Mouse (Mus musculus): ENCODE measurements at regions not wholly inside any gene's neighbourhood (a gene's known extent, or its start where the extent isn't known, plus 50 kb on each side); places are given as distances from the start of the nearest gene placed in this dataset.

DNA sequence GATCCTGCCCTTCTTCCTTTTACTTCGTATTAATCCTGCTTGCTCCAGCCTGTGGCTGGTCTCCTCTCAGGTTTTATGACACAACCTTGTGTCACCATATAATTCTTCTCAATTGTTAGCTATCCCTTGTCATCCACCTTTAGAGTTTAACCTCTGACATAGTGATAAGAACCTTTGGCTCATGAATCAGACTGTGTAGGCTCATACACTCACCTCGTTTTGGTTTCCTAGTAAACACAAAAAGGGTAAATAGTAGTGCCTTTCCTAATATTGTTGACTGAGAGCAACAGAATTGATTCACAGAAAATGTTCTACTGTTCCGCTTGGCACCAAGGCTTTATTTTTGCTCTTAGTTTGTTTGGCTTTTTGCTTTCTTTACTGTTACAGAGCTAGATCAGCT is 216.2 kb upstream of the H2al1a start:
- Histone ChIP-seq H3K27me3 (ENCODE audit: control insufficient read depth, insufficient read depth, low read length) (no peaks in the 10 kb centered on the region), H3K4me2 (ENCODE audit: low read depth) (no peak overlapping the region), H3K36me3 (ENCODE audit: control insufficient read depth, insufficient read depth, low read length) (no peaks in the 10 kb centered on the region), H3K4me3 (ENCODE audit: low read depth, low read length) (no peak overlapping the region), H3K27ac (ENCODE audit: low read depth, low read length) (no peak overlapping the region), H3K9ac (ENCODE audit: low read length) (no peak overlapping the region), H3K9me3 (ENCODE audit: control insufficient read depth, low read length) (no peaks in the 10 kb centered on the region), H3K4me1 (ENCODE audit: control insufficient read depth, insufficient read depth, low read length) (no peaks in the 10 kb centered on the region)
- DNase-seq (ENCODE audit: low spot score) = no peak
- ATAC-seq (ENCODE audit: insufficient read depth, low FRiP score, low TSS enrichment) = no peak
- 80% methylated on average over 3 of the region's 3 CpGs for WGBS

DNA sequence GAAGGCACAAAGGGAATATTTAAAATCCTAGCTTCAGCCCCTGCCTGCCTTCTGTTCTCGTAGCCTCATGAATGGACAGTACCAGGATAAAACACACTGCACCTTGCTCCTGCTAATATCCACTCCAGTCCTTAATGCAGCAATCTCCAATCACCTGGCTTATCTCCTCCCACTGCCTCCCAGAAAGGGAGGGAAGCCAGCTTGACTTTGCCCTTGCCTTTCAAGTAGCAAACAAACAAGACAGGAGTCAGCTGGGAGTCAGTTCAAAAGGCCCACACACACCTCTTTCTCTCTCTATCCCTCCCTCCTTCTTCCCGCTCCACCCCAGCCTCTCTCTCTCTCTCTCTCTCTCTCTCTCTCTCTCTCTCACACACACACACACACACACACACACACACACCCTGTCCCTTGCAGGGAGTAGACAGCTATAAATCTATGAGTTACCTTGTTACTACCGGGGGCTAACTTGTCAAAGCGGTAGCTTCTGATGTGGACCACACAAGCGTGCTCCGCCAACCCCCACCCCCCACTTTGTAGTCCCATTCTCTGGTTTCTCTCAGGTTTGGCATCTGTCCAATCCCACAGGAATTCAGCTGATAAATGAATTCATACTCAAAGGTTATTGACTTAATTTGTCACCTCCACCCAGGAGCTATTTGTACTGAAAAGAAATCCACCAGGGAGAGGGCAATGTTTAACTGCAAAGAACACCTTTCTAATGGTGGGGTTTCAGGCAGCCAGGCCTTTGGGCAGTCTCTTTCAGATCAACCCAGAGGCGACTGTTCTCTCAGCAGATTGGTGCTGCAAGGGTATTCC is 212.6 kb upstream of the H2al1a start:
- H3K9ac ChIP-seq (ENCODE audit: low read length) = no peak overlapping the region
- no peaks in the 10 kb centered on the region for H3K36me3 ChIP-seq (ENCODE audit: control insufficient read depth, insufficient read depth, low read length)
- WGBS = 61% methylated on average over 6 of the region's 7 CpGs
- ATAC-seq (ENCODE audit: insufficient read depth, low FRiP score, low TSS enrichment) (no peak), DNase-seq (ENCODE audit: low spot score) (no peak)
- H3K27ac ChIP-seq (ENCODE audit: low read depth, low read length) = no peak overlapping the region
- H3K9me3 ChIP-seq (ENCODE audit: control insufficient read depth, low read length) = no peaks in the 10 kb centered on the region
- H3K4me3 ChIP-seq (ENCODE audit: low read depth, low read length) = no peak overlapping the region
- H3K4me2 ChIP-seq (ENCODE audit: low read depth) = no peak overlapping the region
- H3K4me1 ChIP-seq (ENCODE audit: control insufficient read depth, insufficient read depth, low read length) = no peaks in the 10 kb centered on the region
- no peaks in the 10 kb centered on the region for H3K27me3 ChIP-seq (ENCODE audit: control insufficient read depth, insufficient read depth, low read length)

DNA sequence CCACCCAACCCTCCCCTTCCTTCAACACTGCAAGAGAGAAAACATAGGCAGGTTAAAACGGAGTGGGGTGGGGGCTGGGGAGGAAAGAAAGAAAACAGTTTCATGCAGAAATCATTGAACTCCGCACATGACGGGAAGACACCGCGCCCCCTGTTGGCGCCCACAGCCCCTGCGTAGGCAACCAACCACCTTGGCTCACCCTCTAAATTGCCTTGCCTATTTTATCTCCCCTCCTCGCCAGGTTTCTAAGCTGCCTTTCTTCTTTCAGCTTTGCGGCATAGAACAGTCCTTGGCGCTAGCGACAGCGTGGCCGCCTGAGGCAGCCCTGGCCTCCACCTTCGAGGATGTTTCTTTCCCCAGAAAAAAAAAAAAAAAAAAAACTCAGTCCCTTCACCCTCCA is 211.1 kb upstream of the H2al1a start:
- no peaks in the 10 kb centered on the region for H3K4me1 ChIP-seq (ENCODE audit: control insufficient read depth, insufficient read depth, low read length)
- 22% methylated on average over 14 of the region's 14 CpGs for WGBS

DNA sequence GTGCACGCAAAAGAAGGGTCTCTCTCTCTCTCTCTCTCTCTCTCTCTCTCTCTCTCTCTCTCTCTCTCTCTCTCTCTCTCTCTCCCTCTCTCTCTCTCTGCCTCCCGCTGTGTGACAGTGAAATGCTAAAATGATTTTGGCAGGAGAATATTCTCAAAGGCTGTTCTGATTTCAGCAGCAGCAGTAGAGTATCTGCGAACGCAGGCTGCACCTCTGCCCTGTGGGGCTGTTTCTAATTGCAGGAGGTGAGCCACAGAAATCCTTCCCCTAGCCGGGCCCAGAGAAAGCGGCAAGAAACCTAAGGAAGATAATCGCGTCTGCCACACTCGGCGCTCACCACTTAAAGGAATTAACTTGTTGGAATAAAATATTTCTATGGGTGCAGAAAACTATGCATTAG is 210.6 kb upstream of the H2al1a start:
- Histone ChIP-seq H3K9me3 (ENCODE audit: control insufficient read depth, low read length) (no peaks in the 10 kb centered on the region), H3K4me2 (ENCODE audit: low read depth) (no peak overlapping the region), H3K36me3 (ENCODE audit: control insufficient read depth, insufficient read depth, low read length) (no peaks in the 10 kb centered on the region), H3K27ac (ENCODE audit: low read depth, low read length) (no peak overlapping the region), H3K9ac (ENCODE audit: low read length) (no peak overlapping the region), H3K4me1 (ENCODE audit: control insufficient read depth, insufficient read depth, low read length) (no peaks in the 10 kb centered on the region), H3K4me3 (ENCODE audit: low read depth, low read length) (no peak overlapping the region), H3K27me3 (ENCODE audit: control insufficient read depth, insufficient read depth, low read length) (no peaks in the 10 kb centered on the region)
- WGBS = 46% methylated on average over 10 of the region's 10 CpGs
- no peak for DNase-seq (ENCODE audit: low spot score)
- ATAC-seq (ENCODE audit: insufficient read depth, low FRiP score, low TSS enrichment) = no peak

More for the DNA sequence above, 211.1 kb upstream of the H2al1a start:
- Histone ChIP-seq H3K9ac (ENCODE audit: low read length) (no peak overlapping the region), H3K9me3 (ENCODE audit: control insufficient read depth, low read length) (no peaks in the 10 kb centered on the region), H3K27ac (ENCODE audit: low read depth, low read length) (no peak overlapping the region), H3K4me3 (ENCODE audit: low read depth, low read length) (no peak overlapping the region), H3K4me2 (ENCODE audit: low read depth) (no peak overlapping the region), H3K36me3 (ENCODE audit: control insufficient read depth, insufficient read depth, low read length) (no peaks in the 10 kb centered on the region), H3K27me3 (ENCODE audit: control insufficient read depth, insufficient read depth, low read length) (no peaks in the 10 kb centered on the region)
- peak; percentile 58 for DNase-seq (ENCODE audit: low spot score)
- no peak for ATAC-seq (ENCODE audit: insufficient read depth, low FRiP score, low TSS enrichment)

DNA sequence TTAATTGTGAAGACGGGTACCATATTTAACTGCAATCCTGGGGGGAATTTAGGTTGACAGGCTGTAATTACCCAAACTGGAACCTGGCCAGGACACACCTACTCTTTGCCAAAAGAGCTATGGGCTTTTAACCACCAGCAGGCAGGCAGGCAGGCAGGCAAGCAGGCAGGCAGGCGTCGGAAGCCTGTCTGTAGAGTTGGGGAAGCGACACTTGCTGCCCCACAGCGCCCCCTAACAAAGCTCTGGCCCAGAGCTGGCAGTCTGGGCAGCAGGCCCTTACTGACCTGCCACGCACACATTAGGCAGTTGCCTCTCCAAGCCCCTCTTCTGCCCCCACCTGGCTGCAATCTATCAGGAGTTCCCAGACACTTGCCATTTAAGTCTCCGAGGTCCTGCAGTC is 208.6 kb upstream of the H2al1a start:
- DNase-seq (ENCODE audit: low spot score) (peak; percentile 70), ATAC-seq (ENCODE audit: insufficient read depth, low FRiP score, low TSS enrichment) (peak; percentile 65; the same call in 1 of the 2 replicates)
- 33% methylated on average over 7 of the region's 7 CpGs for WGBS

DNA sequence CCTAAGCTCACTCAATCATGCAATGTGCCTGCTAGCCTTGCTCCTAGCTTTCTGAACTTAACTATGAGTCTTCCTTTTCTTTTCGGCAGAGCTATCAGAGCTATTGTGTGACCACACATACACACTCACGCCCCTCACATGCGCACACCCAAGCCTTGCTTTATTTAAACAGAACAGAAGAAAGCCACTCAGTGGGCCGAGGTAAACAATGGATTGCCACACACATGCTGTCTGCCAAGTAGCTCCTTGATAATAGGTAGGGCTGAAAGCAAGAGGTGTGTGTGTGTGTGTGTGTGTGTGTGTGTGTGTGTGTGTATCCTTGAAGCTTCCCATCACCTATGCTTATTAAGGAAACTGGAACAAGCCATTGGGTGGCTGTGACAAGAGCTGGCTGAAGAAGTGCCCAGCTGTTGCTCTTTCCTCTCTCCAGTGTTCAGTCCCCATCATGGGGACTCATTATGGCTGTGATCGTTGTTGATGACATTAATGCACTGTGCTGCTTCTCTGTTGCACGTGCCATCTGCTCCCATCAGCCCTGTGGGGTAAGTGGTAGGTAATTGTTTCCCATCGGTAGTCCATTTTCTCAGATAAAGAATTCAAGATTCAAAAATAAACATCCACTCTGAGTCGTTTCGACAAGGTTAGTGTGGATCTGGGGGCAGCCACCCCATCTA is 201.3 kb upstream of the H2al1a start:
- 82% methylated on average over 9 of the region's 9 CpGs for whole genome bisulfite sequencing
- no peaks in the 10 kb centered on the region for H3K4me1 ChIP-seq (ENCODE audit: control insufficient read depth, insufficient read depth, low read length)

More for the DNA sequence above, 208.6 kb upstream of the H2al1a start:
- H3K4me1 ChIP-seq (ENCODE audit: control insufficient read depth, insufficient read depth, low read length) = no peaks in the 10 kb centered on the region
- H3K9me3 ChIP-seq (ENCODE audit: control insufficient read depth, low read length) = no peaks in the 10 kb centered on the region
- H3K9ac ChIP-seq (ENCODE audit: low read length) = no peak overlapping the region
- no peak overlapping the region for H3K4me3 ChIP-seq (ENCODE audit: low read depth, low read length)
- H3K27ac ChIP-seq (ENCODE audit: low read depth, low read length) = no peak overlapping the region
- H3K27me3 ChIP-seq (ENCODE audit: control insufficient read depth, insufficient read depth, low read length) = no peaks in the 10 kb centered on the region
- no peak overlapping the region for H3K4me2 ChIP-seq (ENCODE audit: low read depth)
- no peaks in the 10 kb centered on the region for H3K36me3 ChIP-seq (ENCODE audit: control insufficient read depth, insufficient read depth, low read length)

DNA sequence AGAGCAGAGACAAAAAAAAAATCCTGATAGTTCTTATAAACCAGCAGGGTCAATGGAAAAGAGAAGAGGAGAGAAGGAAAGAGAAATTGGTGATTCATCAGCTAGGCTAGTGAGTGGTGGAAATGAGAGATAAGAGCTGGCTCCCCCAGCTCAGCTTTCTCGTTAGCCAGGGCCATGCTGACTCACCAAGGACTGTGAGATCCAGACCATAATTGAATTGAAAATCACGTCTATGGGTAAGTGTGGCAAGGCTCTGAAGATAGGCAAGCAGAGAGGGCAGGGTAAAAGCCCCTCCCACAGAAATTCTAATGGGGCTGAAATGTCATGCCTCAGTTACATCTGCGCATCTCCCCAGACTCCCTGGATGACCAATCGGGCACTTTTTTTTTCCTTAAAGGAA is 200.7 kb upstream of the H2al1a start:
- DNase-seq (ENCODE audit: low spot score) (no peak), ATAC-seq (ENCODE audit: insufficient read depth, low FRiP score, low TSS enrichment) (no peak)
- no peak overlapping the region for H3K9ac ChIP-seq (ENCODE audit: low read length)
- no peak overlapping the region for H3K27ac ChIP-seq (ENCODE audit: low read depth, low read length)
- H3K4me1 ChIP-seq (ENCODE audit: control insufficient read depth, insufficient read depth, low read length) = no peaks in the 10 kb centered on the region
- no peaks in the 10 kb centered on the region for H3K36me3 ChIP-seq (ENCODE audit: control insufficient read depth, insufficient read depth, low read length)
- no peak overlapping the region for H3K4me3 ChIP-seq (ENCODE audit: low read depth, low read length)
- H3K27me3 ChIP-seq (ENCODE audit: control insufficient read depth, insufficient read depth, low read length) = no peaks in the 10 kb centered on the region
- H3K4me2 ChIP-seq (ENCODE audit: low read depth) = no peak overlapping the region
- no peaks in the 10 kb centered on the region for H3K9me3 ChIP-seq (ENCODE audit: control insufficient read depth, low read length)
- whole genome bisulfite sequencing = 51% methylated on average over 4 of the region's 4 CpGs

More for the DNA sequence above, 201.3 kb upstream of the H2al1a start:
- Histone ChIP-seq H3K4me2 (ENCODE audit: low read depth) (no peak overlapping the region), H3K4me3 (ENCODE audit: low read depth, low read length) (no peak overlapping the region), H3K9me3 (ENCODE audit: control insufficient read depth, low read length) (no peaks in the 10 kb centered on the region), H3K36me3 (ENCODE audit: control insufficient read depth, insufficient read depth, low read length) (no peaks in the 10 kb centered on the region), H3K27ac (ENCODE audit: low read depth, low read length) (no peak overlapping the region), H3K27me3 (ENCODE audit: control insufficient read depth, insufficient read depth, low read length) (no peaks in the 10 kb centered on the region), H3K9ac (ENCODE audit: low read length) (no peak overlapping the region)
- no peak for DNase-seq (ENCODE audit: low spot score)
- no peak for ATAC-seq (ENCODE audit: insufficient read depth, low FRiP score, low TSS enrichment)

DNA sequence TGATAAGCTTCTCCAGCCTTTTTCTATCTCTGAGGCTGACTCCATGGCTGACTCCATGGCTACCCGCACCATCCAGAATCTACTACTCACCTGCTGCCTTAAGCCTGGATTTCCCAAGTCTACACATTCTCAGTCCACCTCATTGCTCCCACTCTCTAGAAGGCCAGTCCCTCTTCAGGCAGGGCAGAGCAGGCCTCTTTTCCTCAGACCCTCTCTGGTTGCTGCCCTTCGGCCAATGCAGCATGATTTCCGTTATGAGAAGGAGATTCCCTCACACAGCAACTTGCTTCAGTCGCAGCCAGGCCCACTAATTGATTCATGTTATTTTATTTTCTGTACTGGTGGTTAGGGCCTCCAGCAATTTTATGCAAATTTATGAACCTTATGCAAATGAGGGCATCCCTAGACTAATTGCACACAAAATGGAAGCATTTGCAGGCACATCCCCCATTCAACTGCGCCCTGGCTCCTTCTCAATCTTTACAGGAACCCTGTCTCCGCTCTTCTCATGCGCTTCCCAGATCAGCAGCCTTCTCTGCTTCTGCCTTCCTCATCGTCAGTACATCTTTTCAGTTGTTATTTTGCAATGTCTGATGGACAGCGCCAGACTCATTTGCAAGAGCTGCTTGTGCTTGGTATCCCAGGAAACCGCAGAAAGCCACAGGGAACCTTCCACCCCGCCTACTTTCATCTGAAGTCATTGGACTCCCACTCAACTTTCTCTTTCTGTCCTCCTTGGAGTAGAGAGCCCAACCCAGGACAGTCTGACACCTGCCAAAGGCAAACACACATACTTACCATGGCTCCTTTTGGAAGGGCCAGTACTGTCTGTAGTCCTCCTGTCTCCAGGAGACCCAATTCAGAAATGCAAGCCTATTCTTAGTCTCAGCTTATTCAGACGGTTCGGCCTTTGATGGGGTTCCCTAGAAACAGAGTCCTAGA is 199.6 kb upstream of the H2al1a start:
- DNase-seq (ENCODE audit: low spot score) = peak; percentile 30
- ATAC-seq (ENCODE audit: insufficient read depth, low FRiP score, low TSS enrichment) = no peak

More for the DNA sequence above, 199.6 kb upstream of the H2al1a start:
- 70% methylated on average over 13 of the region's 13 CpGs for WGBS
- Histone ChIP-seq H3K27ac (ENCODE audit: low read depth, low read length) (no peak overlapping the region), H3K9me3 (ENCODE audit: control insufficient read depth, low read length) (no peaks in the 10 kb centered on the region), H3K4me1 (ENCODE audit: control insufficient read depth, insufficient read depth, low read length) (no peaks in the 10 kb centered on the region), H3K4me2 (ENCODE audit: low read depth) (no peak overlapping the region), H3K27me3 (ENCODE audit: control insufficient read depth, insufficient read depth, low read length) (no peaks in the 10 kb centered on the region), H3K4me3 (ENCODE audit: low read depth, low read length) (no peak overlapping the region), H3K9ac (ENCODE audit: low read length) (no peak overlapping the region), H3K36me3 (ENCODE audit: control insufficient read depth, insufficient read depth, low read length) (no peaks in the 10 kb centered on the region)

Measured in neural tube, embryonic 11.5 days (tissue).